Mouse (Mus musculus): ENCODE data around the gene Ccdc186. TPM values are rescaled to one million over a fixed set of nuclear protein-coding genes. Genes with fewer than 3 reads are reported as not detected.

Gene Ccdc186
- polyA plus RNA-seq, 1 experiment from 2014 or later, result 27.9 TPM

- no peaks in the 10 kb centered on the region for H3K27me3 ChIP-seq (replicated peaks; ENCODE audit: insufficient read depth, low read length)
- no peaks in the 10 kb centered on the region for H3K36me3 ChIP-seq (ENCODE audit: insufficient read depth, low read length)
- 31% methylated on average over 9 of the region's 9 CpGs for WGBS
- no peak overlapping the region for H3K9ac ChIP-seq (replicated peaks; ENCODE audit: low read depth)
- H3K27ac ChIP-seq (ENCODE audit: low read length), result no peak overlapping the region
- no peaks in the 10 kb centered on the region for H3K9me3 ChIP-seq (ENCODE audit: low read length)
- ATAC-seq (no peak), DNase-seq (ENCODE audit: low spot score) (no peak)
- H3K4me1 ChIP-seq (ENCODE audit: insufficient read depth, low read depth, low read length), result no peaks in the 10 kb centered on the region
- no peak overlapping the region for H3K4me3 ChIP-seq (ENCODE audit: low read depth, low read length)
- TF ChIP-seq CTCF (IDR thresholded peaks at IDR 0.05) (no peak), EP300 (IDR thresholded peaks at IDR 0.05) (no peak)
- no peak overlapping the region for H3K4me2 ChIP-seq (replicated peaks; ENCODE audit: low read depth, low read length)
These were observed 13.3 kb upstream of the Ccdc186 start for GRCm38 (mm10) chr19:56835340-56835739.

GRCm38 (mm10) chr19:56830163-56830562 lies 8.2 kb upstream of the Ccdc186 start:
- H3K4me1 ChIP-seq (ENCODE audit: insufficient read depth, low read depth, low read length), result no peaks in the 10 kb centered on the region
- ATAC-seq, result peak; percentile 63
- H3K4me2 ChIP-seq (replicated peaks; ENCODE audit: low read depth, low read length), result no peak overlapping the region
- 68% methylated on average over 4 of the region's 4 CpGs for WGBS
- H3K27me3 ChIP-seq (replicated peaks; ENCODE audit: insufficient read depth, low read length), result no peaks in the 10 kb centered on the region
- no peak overlapping the region for H3K27ac ChIP-seq (ENCODE audit: low read length)
- no peaks in the 10 kb centered on the region for H3K36me3 ChIP-seq (ENCODE audit: insufficient read depth, low read length)
- DNase-seq (ENCODE audit: low spot score), result no peak
- no peak overlapping the region for H3K4me3 ChIP-seq (ENCODE audit: low read depth, low read length)
- H3K9ac ChIP-seq (replicated peaks; ENCODE audit: low read depth), result no peak overlapping the region
- TF ChIP-seq EP300 (IDR thresholded peaks at IDR 0.05) (no peak), CTCF (IDR thresholded peaks at IDR 0.05) (no peak)
- H3K9me3 ChIP-seq (ENCODE audit: low read length), result no peaks in the 10 kb centered on the region

GRCm38 (mm10) chr19:56829267-56829666 lies 7.3 kb upstream of the Ccdc186 start:
- Histone ChIP-seq H3K9ac (replicated peaks; ENCODE audit: low read depth) (no peak overlapping the region), H3K4me3 (ENCODE audit: low read depth, low read length) (no peak overlapping the region), H3K9me3 (ENCODE audit: low read length) (no peaks in the 10 kb centered on the region), H3K27ac (ENCODE audit: low read length) (no peak overlapping the region), H3K4me2 (replicated peaks; ENCODE audit: low read depth, low read length) (no peak overlapping the region), H3K4me1 (ENCODE audit: insufficient read depth, low read depth, low read length) (no peaks in the 10 kb centered on the region), H3K27me3 (replicated peaks; ENCODE audit: insufficient read depth, low read length) (no peaks in the 10 kb centered on the region), H3K36me3 (ENCODE audit: insufficient read depth, low read length) (no peaks in the 10 kb centered on the region)
- DNase-seq (ENCODE audit: low spot score) (peak; percentile 74), ATAC-seq (peak; percentile 84)
- TF ChIP-seq CTCF (IDR thresholded peaks at IDR 0.05), result no peak
- TF ChIP-seq EP300 (IDR thresholded peaks at IDR 0.05), result no peak
- WGBS, result 49% methylated on average over 9 of the region's 9 CpGs

- Histone ChIP-seq H3K4me3 (ENCODE audit: low read depth, low read length) (no peak overlapping the region), H3K9ac (replicated peaks; ENCODE audit: low read depth) (no peak overlapping the region), H3K36me3 (ENCODE audit: insufficient read depth, low read length) (no peaks in the 10 kb centered on the region), H3K27ac (ENCODE audit: low read length) (no peak overlapping the region), H3K4me1 (ENCODE audit: insufficient read depth, low read depth, low read length) (no peaks in the 10 kb centered on the region), H3K27me3 (replicated peaks; ENCODE audit: insufficient read depth, low read length) (no peaks in the 10 kb centered on the region), H3K4me2 (replicated peaks; ENCODE audit: low read depth, low read length) (no peak overlapping the region), H3K9me3 (ENCODE audit: low read length) (no peaks in the 10 kb centered on the region)
- ATAC-seq (no peak), DNase-seq (ENCODE audit: low spot score) (no peak)
- no peak for TF ChIP-seq CTCF (IDR thresholded peaks at IDR 0.05)
- no peak for TF ChIP-seq EP300 (IDR thresholded peaks at IDR 0.05)
- WGBS, result 71% methylated on average over 11 of the region's 11 CpGs
These were observed 6.3 kb upstream of the Ccdc186 start for GRCm38 (mm10) chr19:56828305-56828704.

GRCm38 (mm10) chr19:56826047-56826631 lies 4.1 kb upstream of the Ccdc186 start, which contains the start of gene Tdrd1:
Gene Tdrd1, plus strand, starts transcription at chr19:56826209.
- no peaks in the 10 kb centered on the region for H3K9me3 ChIP-seq (ENCODE audit: low read length)
- H3K27me3 ChIP-seq (replicated peaks; ENCODE audit: insufficient read depth, low read length), result no peaks in the 10 kb centered on the region
- H3K4me1 ChIP-seq (ENCODE audit: insufficient read depth, low read depth, low read length), result no peaks in the 10 kb centered on the region; the same call in 1 of the 2 replicates
- H3K4me2 ChIP-seq (replicated peaks; ENCODE audit: low read depth, low read length), result peak within 1 kb of the TSS; percentile 17; the same call in 1 of the 2 replicates
- no peak within 1 kb of the TSS for H3K4me3 ChIP-seq (ENCODE audit: low read depth, low read length)
- 52% methylated on average over 44 of the region's 44 CpGs for WGBS
- no peak for ATAC-seq
- H3K36me3 ChIP-seq (ENCODE audit: insufficient read depth, low read length), result no peaks in the 10 kb centered on the region
- no peak for DNase-seq (ENCODE audit: low spot score)
- H3K27ac ChIP-seq (ENCODE audit: low read length), result no peak within 1 kb of the TSS
- H3K9ac ChIP-seq (replicated peaks; ENCODE audit: low read depth), result no peak within 1 kb of the TSS
- no peak for TF ChIP-seq CTCF (IDR thresholded peaks at IDR 0.05)
- no peak for TF ChIP-seq EP300 (IDR thresholded peaks at IDR 0.05)

- no peak overlapping the region for H3K9ac ChIP-seq (replicated peaks; ENCODE audit: low read depth)
- no peak overlapping the region for H3K27ac ChIP-seq (ENCODE audit: low read length)
These were observed 452 bp upstream of the Ccdc186 start for GRCm38 (mm10) chr19:56822448-56822836.

More at GRCm38 (mm10) chr19:56822448-56822836, 452 bp upstream of the Ccdc186 start:
- 23% methylated on average over 10 of the region's 10 CpGs for WGBS
- Histone ChIP-seq H3K4me1 (ENCODE audit: insufficient read depth, low read depth, low read length) (peaks cover 13% of the 10 kb centered on the region; the same call in 1 of the 2 replicates), H3K27me3 (replicated peaks; ENCODE audit: insufficient read depth, low read length) (no peaks in the 10 kb centered on the region), H3K36me3 (ENCODE audit: insufficient read depth, low read length) (no peaks in the 10 kb centered on the region), H3K9me3 (ENCODE audit: low read length) (no peaks in the 10 kb centered on the region), H3K4me2 (replicated peaks; ENCODE audit: low read depth, low read length) (peak overlapping the region; percentile 79), H3K4me3 (ENCODE audit: low read depth, low read length) (peak overlapping the region; percentile 98)
- TF ChIP-seq CTCF (IDR thresholded peaks at IDR 0.05) (no peak), EP300 (IDR thresholded peaks at IDR 0.05) (no peak)
- no peak; the same call in 1 of the 2 replicates for ATAC-seq
- DNase-seq (ENCODE audit: low spot score), result no peak

All from lung, postnatal 0 days (tissue).